Mouse (Mus musculus): ENCODE measurements around the gene Lin7b.
"Not testable (repeated sequence)": the region's sequence is repeated elsewhere in the genome, so short reads cannot be mapped to it uniquely, and the experiment has no call there.

The Lin7b gene

DNA sequence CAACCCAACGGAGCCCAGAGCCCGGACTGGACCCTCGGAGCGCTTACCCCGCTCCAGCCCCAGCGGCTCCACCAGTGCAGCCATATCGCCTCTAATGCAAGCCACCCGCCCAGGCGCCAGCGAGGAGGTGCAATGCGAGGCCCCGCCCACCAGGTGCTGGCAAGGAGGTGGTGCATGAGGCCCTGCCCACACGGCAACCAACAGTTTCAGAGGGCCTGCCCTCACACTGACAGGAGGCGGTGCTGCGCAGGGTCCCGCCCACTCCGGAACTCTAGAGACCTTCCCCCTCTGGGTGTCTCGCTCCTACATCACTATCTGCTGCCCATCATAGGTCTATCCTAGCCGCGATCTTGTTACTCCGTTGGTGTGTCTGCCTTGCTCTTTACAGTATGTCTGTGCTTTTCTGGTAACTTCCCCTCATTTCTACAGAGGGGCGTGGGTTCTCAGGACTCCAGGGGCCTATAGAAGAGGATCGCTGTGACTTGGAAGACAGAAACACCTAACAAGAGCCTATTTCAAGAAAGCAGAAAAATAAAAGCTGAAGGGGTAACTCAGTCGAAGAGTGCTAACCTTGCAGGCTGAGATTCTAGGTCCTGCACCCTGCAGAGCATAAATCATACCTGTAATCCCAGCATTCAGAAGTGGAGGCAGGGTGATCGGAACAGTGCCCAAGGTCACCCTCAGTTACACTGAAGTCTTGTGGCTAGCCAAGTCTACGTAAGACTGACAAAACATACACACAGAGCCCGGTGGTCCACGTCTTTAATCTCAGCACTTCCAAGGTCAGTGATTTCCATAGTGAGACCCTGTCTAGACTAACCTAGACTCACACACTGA, at the start of gene Lin7b:
Lin7b (minus strand) TSS at position 109 of the 837 bp plus-strand sequence.
- DNase-seq (ENCODE audit: low spot score in 2 of 2), result peak; percentile 93 to 94

DNA sequence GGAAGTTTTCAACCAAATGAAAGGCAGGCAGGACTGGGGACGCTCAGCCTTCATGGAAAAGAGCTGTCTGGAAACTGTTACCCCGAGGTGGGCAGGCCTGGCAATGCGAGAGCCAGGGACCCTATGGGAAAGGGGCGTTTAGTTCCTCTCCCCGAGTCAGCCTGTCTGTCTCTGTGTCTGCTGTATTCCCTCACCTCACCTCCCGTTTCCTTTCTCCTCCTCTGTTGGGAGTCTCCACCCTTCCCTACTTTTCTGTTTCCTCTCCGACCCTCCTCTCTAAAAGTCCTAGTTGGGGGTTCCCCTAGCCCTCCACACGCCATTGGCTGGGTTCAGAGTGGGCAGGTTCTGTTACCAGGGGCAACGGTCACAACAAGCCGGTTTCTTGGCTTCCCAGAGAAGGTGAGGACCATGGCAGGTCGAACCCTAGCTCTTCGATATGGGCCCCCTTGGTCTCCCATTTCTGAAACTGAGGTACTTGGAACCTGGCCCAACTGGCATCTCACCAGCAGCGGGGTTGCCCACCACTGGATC, 47.6 kb upstream of the Lin7b start:
- no peak for DNase-seq (ENCODE audit: low spot score in 2 of 2)

DNA sequence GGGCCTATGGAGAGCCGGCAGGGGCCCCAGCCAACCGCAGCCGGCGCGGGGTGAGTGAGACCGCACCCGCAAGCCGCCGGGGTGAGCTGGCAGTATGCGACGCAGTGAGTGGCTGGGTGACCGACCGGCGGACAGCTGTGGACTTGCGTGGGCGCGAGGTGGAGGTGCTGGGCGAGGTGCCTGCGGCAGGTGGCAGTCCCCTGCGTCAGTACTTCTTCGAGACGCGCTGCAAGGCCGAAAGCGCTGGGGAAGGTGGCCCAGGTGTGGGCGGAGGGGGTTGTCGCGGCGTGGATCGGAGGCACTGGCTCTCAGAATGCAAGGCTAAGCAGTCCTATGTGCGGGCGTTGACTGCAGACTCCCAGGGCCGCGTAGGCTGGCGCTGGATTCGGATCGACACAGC, 45.3 kb upstream of the Lin7b start:
- DNase-seq (ENCODE audit: low spot score in 2 of 2), result peak; percentile 20 to 43

DNA sequence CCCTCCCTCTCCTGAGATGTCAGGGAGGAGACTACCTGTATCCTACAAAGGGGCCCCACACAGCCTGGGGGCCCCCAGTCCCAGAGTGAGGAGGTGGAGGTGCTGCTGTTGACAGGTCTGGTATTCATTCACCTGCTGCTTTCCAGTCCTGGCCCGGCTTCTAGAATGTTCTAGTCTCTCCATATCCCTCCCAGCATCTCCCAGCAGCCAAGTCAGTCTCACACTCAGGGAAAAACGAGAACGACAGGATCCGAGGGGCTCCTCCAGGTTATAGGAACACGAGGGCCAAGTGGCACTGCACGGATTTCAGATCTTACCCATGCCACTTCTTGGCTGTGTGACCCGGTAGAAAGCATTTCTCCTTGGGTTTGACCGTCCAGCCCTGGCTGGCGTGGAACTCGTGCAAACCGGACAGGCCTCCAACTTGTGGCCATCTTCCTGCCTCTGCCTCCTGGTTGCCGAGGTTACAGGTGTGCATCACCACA, 44.4 kb upstream of the Lin7b start:
- no peak for DNase-seq (ENCODE audit: low spot score in 2 of 2)

DNA sequence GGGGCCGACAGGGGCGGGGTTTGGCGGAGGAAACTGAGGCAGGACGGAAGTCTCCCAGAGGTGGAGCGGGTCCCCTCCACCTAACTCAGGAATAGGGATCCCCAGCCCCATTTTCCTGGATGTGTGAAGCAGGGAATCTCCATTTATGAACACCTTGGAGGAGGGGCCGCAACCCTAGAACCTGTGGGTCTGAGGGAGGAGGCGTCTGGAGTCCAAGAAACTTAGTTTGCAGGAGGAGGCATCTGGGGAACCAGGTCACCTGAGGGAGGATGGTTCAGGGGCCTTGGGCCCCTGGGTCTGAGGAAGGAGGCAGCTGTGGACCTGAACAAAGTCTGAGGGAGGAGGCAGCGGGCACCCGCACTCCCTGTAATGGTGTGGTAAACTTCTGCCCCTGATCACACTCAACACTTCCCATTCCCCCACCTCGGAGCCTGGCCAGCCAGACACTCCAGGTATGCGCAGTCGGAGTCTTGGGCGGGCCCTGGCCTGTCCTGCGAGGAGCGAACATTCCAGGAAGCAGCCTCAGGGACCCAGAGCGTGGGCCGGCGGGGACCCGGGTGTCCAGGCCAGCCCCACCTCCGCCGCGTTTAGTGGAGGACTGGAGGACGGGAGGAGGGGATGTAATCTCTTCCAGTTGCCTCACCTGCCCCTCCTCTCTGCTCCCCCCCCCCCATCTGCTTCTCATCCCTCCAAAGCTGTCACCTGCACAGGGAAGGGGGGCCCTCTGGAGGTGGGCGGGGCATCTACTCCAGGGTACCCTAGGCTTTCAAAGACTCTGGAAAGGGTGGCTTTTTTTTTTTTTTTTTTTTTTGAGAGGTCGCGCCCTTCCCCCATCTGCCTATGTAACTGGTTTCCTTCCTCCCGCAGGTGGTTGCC, 43.7 kb upstream of the Lin7b start:
- no peak for DNase-seq (ENCODE audit: low spot score in 2 of 2)

DNA sequence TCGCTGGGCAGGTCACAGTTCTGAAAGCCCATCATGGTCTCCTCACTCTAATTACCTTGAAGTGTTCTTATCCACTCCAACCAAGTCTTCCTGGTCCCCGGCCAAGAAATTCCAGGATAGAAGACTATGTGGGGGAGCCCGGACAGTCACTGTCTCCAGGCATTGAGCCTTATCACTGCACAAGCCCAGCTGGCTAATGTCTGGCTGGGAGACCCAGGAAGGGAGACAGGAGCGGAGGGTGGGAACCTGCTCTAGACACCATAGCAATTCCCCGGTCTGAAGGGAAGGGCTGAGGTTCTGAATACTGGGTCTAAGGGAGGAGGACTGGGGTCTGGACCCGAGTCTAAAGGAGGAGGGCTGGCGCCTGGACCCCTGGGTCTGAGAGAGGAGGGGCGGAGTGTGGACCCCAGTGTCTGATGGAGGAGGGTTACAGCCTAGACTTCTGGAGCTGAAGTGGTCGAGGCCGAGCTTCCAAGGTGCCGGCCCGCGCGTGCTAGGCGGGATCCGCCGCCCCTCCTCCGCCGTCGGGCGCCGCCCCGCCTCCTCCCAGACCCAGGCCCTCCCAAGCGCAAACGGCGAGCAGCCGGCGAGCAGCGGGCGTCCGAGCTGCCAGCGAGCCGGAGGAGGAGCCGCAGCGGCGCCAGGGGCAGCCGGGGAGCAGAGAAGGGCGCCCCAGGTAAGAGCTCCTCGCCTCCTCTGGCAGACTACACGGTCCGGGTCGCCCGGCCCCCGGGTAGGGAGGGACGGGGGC, 42.9 kb upstream of the Lin7b start, which contains the start of gene Ntf5:
Ntf5 (plus strand) TSS at position 583 of the 751 bp plus-strand sequence.
- no peak for DNase-seq (ENCODE audit: low spot score in 2 of 2)

DNA sequence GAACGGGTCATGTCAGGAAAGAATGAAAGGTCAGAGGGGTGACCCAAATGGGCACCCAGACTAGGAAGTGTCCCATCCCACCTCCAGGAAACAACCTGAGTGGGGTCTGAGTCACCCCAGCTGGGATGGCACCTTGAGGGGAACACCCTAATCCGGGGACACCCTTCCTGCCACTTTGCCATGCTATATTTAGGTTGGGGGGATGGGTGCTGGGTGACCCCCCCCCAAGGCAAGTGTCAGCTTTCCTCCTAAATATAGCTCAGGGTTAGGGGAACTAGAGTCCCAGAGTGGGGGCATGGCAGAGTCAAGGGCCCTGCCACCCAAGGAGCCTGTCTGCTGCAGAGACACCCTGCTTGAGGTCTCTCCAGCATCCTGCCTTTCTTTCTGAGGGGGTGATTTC, 42.0 kb upstream of the Lin7b start:
- DNase-seq (ENCODE audit: low spot score in 2 of 2), result no peak

DNA sequence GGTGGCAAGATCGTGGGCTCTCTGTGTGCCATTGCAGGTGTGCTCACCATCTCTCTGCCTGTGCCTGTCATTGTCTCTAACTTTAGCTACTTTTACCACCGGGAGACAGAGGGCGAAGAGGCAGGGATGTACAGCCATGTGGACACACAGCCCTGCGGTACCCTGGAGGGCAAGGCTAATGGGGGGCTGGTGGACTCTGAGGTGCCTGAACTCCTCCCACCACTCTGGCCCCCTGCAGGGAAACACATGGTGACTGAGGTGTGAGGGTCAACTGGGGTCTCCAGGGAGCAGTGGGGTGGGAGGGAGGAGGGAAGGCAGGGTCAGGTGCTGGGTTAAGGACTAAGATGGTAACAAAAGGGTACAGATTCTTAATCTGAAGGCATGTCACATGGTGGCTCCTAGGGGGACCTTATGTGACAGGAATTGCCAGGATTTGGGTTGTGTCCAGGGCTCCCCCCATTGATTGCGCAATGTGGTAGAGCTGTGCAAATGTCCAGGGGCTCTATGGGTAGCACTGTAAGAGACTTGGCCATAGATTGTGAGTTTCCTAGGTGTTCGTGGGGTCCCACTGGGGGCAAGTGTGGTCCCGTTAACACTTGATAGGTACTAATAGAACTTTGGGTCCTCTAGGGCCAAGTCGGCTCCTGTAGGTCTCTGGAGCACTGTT, 39.2 kb upstream of the Lin7b start:
- no peak for DNase-seq (ENCODE audit: low spot score in 2 of 2)

DNA sequence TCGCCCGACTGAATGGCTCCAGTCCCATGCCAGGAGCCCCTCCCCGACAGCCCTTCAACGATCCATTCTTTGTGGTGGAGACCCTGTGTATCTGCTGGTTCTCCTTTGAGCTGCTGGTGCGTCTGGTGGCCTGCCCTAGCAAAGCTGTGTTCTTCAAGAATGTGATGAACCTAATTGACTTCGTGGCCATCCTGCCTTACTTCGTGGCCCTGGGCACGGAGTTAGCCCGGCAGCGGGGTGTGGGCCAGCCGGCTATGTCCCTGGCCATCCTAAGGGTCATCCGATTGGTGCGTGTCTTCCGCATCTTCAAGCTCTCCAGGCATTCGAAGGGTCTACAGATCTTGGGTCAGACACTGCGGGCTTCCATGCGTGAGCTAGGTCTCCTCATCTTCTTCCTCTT, 38.6 kb upstream of the Lin7b start:
- DNase-seq (ENCODE audit: low spot score in 2 of 2), result no peak

DNA sequence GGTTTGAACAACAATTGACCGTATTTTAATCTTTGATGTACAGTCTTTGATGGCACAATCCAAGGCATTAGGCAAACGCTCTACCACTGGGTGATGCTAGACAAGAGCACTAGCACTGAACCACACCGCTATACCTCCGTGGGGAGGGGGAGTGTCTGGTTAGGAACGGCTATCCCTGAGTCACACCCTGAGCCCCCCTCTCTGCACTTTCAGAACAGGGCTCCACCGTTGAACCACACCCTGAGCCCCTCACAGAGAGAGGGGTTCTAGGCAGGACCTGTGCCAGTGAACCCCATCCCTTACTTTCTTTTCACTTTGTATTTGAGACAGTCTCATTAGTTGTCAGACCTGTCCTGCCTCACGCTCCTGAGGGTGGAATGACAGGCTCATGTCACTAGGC, 38.0 kb upstream of the Lin7b start:
- DNase-seq (ENCODE audit: low spot score in 2 of 2), result no peak

DNA sequence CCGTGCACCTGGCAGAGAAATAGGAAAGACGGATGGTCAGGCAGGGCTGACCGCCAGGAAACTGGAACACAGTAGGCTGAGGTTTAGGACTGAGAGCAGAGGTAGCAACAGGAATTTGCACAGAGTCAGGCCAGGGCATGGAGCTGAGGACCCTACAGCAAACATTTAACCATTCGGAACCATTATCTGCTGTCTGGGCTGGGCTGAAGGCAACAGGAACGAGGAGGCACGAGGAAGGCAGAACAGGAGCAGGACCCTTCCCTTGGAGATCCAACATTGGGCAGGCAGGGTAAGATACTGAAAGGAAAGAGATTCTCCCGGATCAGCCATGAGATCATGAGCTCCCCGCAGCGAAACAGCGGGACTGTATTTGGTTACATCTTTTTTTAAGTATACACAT, 37.5 kb upstream of the Lin7b start:
- DNase-seq (ENCODE audit: low spot score in 2 of 2), result no peak

DNA sequence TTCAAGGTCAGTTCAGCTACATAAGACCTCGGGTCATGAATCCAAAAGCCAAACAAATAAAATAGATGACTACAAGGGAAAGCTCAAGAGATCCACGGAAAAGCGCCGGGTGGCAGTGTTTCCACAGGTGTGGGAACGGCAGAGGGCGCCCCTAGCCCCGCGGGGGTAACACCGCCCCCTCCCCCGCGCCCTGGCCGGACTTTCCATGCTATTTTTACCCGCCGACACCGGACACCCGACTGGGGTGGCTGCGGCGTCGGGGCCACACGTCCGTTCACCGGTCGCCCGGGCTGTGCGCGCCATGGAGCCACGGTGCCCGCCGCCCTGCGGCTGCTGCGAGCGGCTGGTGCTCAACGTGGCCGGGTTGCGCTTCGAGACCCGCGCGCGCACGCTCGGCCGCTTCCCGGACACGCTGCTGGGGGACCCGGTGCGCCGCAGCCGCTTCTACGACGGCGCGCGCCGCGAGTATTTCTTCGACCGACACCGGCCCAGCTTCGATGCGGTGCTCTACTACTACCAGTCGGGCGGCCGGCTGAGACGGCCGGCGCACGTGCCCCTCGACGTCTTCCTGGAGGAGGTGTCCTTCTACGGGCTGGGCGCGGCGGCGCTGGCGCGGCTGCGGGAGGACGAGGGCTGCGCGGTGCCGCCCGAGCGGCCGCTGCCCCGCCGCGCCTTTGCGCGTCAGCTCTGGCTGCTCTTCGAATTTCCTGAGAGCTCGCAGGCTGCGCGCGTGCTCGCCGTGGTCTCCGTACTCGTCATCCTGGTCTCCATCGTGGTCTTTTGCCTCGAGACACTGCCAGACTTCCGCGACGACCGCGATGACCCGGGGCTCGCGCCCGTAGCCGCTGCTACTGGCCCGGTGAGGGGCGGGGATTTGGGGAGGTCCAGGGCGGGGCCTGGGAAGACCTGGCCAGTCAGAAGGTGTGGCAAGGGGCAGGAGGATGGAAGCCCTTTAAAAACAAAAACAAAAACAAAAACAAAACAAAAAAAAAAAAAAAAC, 36.1 kb upstream of the Lin7b start:
- no peak for DNase-seq (ENCODE audit: low spot score in 2 of 2)

DNA sequence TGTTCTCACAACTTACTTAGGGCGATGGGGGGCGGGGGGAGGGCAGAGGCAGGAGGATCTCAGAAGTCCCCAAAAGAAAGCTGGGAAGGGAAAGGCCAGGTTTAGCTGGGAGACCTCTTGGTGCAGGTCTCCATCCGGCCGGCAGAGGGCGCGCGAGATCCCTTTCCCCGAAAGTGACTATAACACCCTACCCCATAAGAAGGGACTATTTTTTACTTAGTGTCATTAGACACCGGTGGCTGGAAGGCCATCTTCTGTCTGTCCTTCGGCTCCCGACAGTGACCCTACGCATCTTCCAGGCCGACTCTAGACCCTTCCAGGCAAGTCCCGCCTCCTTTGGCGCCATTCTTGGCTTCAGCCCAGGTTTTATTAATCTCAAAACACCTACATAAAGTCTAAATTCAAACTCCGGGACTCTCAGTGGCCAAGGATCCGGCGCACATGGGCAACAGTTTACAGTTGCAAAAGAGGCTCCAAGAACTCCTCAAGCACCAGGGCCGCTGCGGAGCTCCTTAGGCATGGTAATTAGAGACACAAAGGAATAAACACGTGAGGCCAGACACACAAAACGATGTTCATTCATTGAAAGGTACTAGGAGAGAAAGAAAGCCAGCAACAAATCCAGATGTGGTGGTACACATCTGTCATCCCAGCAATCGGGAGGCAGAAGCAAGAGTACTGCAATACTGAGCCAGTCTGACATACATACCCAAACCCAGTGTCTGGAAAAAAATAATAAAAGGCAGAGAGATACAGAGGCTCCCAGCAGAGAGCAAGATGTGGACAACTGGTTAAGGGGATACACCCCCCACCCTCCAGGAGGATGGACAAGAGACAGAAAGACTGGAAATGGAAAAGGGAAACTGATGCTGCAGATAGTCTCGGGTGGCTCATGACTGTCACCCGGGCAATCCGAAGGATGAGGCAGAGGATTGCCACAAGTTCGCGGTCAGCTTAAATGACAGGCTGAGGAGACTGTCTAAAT, 35.0 kb upstream of the Lin7b start, which contains the start of gene Kcna7:
Kcna7 (plus strand) TSS at position 563 of the 985 bp plus-strand sequence.
- no peak for DNase-seq (ENCODE audit: low spot score in 2 of 2)

DNA sequence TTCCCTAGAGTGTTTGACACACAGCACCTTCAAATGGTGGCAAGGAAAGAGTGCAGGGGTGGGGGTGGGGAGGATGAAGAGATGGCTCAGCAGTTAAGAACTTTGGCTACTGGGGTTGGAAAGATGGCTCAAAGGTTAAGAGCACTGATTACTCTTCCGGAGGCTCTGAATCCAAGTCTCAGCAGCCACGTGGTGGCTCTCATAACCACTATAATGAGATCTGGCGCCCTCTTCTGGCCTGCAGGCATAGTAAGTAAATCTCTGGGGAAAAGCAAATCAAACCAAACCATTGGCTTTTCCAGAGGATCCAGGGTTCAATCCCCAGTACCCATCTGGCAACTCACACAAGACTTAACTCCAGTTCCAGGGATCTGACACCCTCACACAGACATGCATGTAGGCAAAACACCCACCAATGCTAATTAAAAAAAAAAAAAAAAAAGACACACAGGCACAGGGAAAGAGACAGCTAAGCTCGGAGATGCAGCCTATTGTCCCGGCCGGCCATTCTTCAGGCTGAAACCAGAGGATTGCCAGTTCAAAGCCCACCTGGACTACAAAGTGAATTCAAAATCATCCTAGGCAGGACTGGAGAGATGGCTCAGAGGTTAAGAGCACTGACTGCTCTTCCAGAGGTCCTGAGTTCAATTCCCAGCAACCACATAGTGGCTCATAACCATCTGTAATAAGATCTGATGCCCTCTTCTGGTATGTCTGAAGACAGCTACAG, 33.3 kb upstream of the Lin7b start:
- DNase-seq (ENCODE audit: low spot score in 2 of 2), result no peak

DNA sequence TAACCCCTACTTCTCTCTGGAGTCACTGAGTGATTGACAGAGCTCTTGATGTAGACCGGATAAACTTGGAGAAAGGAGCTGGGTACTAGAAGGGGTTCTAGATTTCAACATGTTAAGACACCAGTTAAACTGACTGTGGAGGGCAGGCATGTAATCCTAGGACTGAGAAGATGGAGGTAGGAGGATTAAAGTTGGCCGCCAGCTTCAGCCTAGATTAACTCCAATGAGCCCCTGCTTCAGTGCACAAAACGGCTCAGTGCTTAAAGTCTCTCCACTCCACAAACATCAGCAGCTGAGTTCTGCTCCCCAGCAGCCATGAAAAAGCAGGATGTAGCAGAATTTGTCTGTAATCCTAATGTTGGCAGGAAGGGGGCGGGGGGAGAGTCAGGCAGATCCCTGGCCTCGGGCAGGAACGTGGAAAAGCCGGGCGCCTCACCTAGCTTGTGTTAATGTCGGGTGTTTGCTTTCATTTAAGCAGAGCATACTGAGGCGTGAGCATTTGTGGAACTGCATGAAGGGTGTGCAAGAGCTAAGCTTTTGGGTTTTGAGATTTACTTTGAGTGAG, 31.2 kb upstream of the Lin7b start:
- DNase-seq (ENCODE audit: low spot score in 2 of 2), result no peak

DNA sequence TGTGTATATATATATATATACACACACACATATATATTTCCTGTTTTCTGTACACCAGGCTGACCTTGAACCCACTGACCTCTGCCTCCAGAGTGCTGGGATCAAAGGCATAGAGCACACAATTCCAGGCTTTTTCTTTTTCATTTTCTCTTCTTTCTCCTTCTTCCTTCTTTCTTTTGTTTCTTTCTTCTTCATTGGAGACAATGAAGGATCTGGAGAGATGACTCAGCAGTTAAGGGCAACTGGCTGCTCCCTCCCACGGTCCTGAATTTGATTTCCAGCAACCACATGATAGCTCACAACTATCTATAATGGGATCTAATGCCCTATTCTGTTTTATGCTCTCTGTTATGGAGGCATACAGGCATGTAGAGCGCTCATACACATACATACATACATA, 26.4 kb upstream of the Lin7b start:
- no peak for DNase-seq (ENCODE audit: low spot score in 2 of 2)

DNA sequence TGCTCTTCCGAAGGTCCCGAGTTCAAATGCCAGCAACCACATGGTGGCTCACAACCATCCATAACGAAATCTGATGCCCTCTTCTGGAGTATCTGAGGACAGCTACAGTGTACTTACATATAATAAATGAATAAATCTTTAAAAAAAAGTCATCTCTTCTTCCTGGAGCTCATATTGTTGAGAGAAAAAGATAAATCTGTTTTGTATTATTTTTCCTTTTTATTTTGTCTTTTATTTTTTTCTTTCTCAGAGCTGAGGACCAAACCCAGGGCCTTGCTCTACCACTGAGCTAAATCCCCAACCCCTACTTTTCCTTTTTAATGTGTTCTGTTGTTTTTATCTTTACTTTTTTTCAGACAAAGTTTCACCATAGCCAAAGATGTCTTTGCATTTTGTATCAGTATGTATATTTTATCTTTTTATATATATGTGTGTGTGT, 26.0 kb upstream of the Lin7b start:
- not testable (repeated sequence) for DNase-seq (ENCODE audit: low spot score in 2 of 2)

Measured in right cerebral cortex, postnatal 36 days (tissue).